In genomic region chr3:36640787-36641186, GRCm38 (mm10) we compare ENCODE assay signal across 10 mouse cellular contexts. TPM values are rescaled to one million over a fixed set of nuclear protein-coding genes. Genes with fewer than 3 reads are reported as not detected.
DNase-seq lines count a peak whose midpoint lies in the region; TF ChIP-seq lines count a peak whose summit lies in the region.
"Had no signal": no experiment of that assay in that cellular context is flagged by ENCODE, and none has a peak within 500 bp of the region (broad histone marks: within the 10 kb centered on the region; RNA-seq: fewer than 3 reads in every experiment).

No protein-coding gene starts in this region.

- H3K4me3 ChIP-seq in bone marrow, adult 2 months (replicated peaks; ENCODE audit: control insufficient read depth, low read depth, low read length) = no peak overlapping the region
- H3K4me3 ChIP-seq: embryonic facial prominence, embryonic 13.5 days had no signal

- no peaks in the 10 kb centered on the region for H3K4me1 ChIP-seq in bone marrow, adult 2 months (ENCODE audit: control insufficient read depth, insufficient read depth, low read length)
- H3K4me1 ChIP-seq: embryonic facial prominence, embryonic 13.5 days had no signal

- no peak for TF ChIP-seq POLR2A in bone marrow, adult 2 months (IDR thresholded peaks at IDR 0.05; ENCODE audit: borderline replicate concordance, control insufficient read depth, low read depth, low read length)

- 65% methylated on average over 2 of the region's 2 CpGs for WGBS in bone marrow, adult 2 months

- peak; percentile 9 to 14 for DNase-seq in cerebellum, postnatal 10 days
- DNase-seq in cerebellum, adult 11-12 months = no peak
- DNase-seq in kidney, postnatal 4 days = peak; percentile 11 to 22
- DNase-seq in kidney, adult 11 months = no peak
- peak; percentile 46 for DNase-seq in 416B (ENCODE audit: low read depth)
- DNase-seq in left cerebral cortex, adult 9 months (ENCODE audit: low spot score in 2 of 2) = no peak
- no peak for DNase-seq in cerebellum, adult 9-11 months
- DNase-seq: B cell, adult 2 months had no signal

- no peak overlapping the region for H3K27ac ChIP-seq in bone marrow, adult 2 months (ENCODE audit: control insufficient read depth, insufficient read depth, low read depth, low read length, poor library complexity)
- H3K27ac ChIP-seq: embryonic facial prominence, embryonic 13.5 days had no signal

- TF ChIP-seq CTCF in bone marrow, adult 2 months (IDR thresholded peaks at IDR 0.05; ENCODE audit: control insufficient read depth, insufficient read depth, low read length) = peak; percentile 23; the same call in 1 of the 2 replicates

RNA-seq across cellular contexts. Expression of gene Bbs7, which starts 27.5 kb away (rescaled TPM):
- 1.7 and 1.9 TPM in 2 replicates for polyA plus RNA-seq in bone marrow, adult 2 months (2011; ENCODE audit: insufficient read depth, insufficient read length, low replicate concordance, missing spikeins)

RNA-seq across cellular contexts. Expression of gene Trpc3, which starts 49.2 kb away (rescaled TPM):
- 4.1 TPM in 1 of 2 replicates, not detected in the other for polyA plus RNA-seq in bone marrow, adult 2 months (2011; ENCODE audit: insufficient read depth, insufficient read length, low replicate concordance, missing spikeins)

Comparison
In these comparisons a context has a peak if more than half of its experiments do, and no peak if none do; other contexts are left out.
1. DNase-seq: peak in cerebellum, postnatal 10 days (2 of 2), kidney, postnatal 4 days (2 of 2) and 416B (single experiment); none in cerebellum, adult 11-12 months (single experiment), kidney, adult 11 months (single experiment), left cerebral cortex, adult 9 months (0 of 2) and cerebellum, adult 9-11 months (single experiment).